Mouse (Mus musculus): ENCODE results near the gene Taar6.

DNA sequence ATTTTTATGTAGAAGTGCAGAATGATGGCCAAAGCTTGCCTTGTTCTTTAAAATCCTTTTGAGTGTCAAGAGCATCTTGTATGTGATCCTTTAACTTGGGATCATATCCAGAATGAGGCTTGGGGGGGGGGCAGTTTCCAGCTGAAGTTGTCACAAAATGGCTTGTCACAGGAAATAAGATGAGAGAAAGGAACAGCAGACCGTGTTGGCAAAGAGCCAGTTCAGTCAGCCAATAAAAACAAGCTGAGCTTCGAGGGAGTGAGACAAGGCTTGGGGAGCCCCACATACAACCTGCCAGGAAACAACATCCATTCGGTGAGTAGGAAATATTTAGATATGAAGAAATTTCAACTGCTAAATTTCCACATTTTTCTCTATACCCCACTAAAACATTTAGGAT is 22.0 kb downstream of the Taar6 start:
- TF ChIP-seq HCFC1 (IDR thresholded peaks at IDR 0.05; ENCODE audit: borderline replicate concordance, insufficient read depth, low read length) = no peak
- TF ChIP-seq ZNF384 (IDR thresholded peaks at IDR 0.05; ENCODE audit: low read depth, low read length) = no peak
- no peak for TF ChIP-seq CHD2 (IDR thresholded peaks at IDR 0.05; ENCODE audit: low read depth, low read length)
